Mouse (Mus musculus): ENCODE results near the gene Sirt7.

DNA sequence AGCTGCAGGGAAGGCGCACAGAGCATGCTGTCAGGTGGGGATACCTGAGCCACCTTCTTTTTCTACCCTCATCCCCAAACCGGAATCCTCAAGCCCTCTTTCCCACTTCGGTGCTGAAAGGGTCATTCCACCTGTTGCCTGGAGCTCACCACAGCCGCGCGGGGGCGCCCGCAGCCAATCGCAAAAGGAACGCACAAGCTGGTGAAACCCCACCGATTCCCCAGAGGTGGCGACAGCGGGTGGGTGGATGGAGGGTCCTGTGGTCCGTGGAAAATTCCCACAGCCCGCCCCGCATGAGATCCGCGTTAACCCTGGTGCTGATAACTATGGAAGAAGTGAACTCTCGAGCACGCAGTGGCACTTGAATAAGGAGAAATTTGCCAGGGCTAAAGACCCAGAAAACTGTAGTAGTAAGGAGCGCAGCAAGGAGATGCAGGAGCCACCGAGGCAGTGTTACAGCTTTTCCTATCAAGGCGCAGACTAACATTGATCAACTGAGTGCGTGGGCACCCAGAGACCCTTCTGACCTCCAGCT is 33.9 kb upstream of the Sirt7 start:
- TF ChIP-seq GATA1 (IDR thresholded peaks at IDR 0.05; ENCODE audit: low read depth, low read length) (no peak), CTCF (IDR thresholded peaks at IDR 0.05 in 2 of 3, conservative IDR thresholded peaks at IDR 0.05 in 1 of 3; ENCODE audit: control insufficient read depth in 1 of 3, insufficient read depth in 1 of 3, low read depth in 2 of 3, low read length in 3 of 3, poor library complexity in 1 of 3, severe bottlenecking in 1 of 3) (no peak), EP300 (IDR thresholded peaks at IDR 0.05; ENCODE audit: low read depth in 1 of 2, low read length in 2 of 2) (no peak), HCFC1 (IDR thresholded peaks at IDR 0.05; ENCODE audit: low read depth, low read length) (no peak), POLR2AphosphoS5 (IDR thresholded peaks at IDR 0.05; ENCODE audit: borderline replicate concordance, low read depth, low read length) (no peak), ZC3H11A (IDR thresholded peaks at IDR 0.05; ENCODE audit: low read depth, low read length) (no peak), RAD21 (IDR thresholded peaks at IDR 0.05; ENCODE audit: low read depth, low read length) (no peak), RCOR1 (IDR thresholded peaks at IDR 0.05; ENCODE audit: low read depth, low read length) (no peak), ZKSCAN1 (IDR thresholded peaks at IDR 0.05; ENCODE audit: low read depth, low read length) (no peak), CHD1 (IDR thresholded peaks at IDR 0.05; ENCODE audit: low read depth, low read length) (no peak), MAX (IDR thresholded peaks at IDR 0.05; ENCODE audit: low read length) (no peak), MAFK (IDR thresholded peaks at IDR 0.05; ENCODE audit: borderline replicate concordance, low read depth, low read length) (no peak), POLR2A (IDR thresholded peaks at IDR 0.05; ENCODE audit: control insufficient read depth in 1 of 2, insufficient read depth in 1 of 2, low read depth in 1 of 2, low read length in 2 of 2, poor library complexity in 1 of 2) (no peak)

All from MEL (cell line).